In the genomic region with DNA sequence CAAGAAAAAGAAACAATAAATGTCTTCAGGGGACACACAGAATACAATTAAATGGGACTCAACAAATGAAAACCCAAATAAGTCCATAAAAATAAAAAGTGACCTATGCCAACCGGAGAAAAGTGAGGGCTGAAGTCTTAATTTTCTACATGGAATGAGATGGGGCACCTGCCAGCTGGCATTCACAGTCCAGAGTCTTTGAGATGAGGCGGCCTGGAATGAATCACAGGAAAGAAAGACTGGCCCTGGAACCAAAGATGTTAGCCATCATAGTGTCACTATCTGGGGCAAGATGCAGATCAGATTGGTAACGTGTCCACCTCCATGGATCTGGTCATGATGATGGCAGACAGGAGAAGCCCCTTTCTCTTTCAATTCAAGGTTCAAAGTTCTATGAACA, we compare ENCODE assay signal across 17 mouse cellular contexts. TPM values are rescaled to one million over a fixed set of nuclear protein-coding genes. Genes with fewer than 3 reads are reported as not detected.
A peak's percentile ranks its signal among the peaks of the same experiment; 100 is the strongest.
DNase-seq lines count a peak whose midpoint lies in the region; ATAC-seq lines count a peak whose summit lies in the region.
"Had no signal": no experiment of that assay in that cellular context is flagged by ENCODE, and none has a peak within 500 bp of the region (broad histone marks: within the 10 kb centered on the region; RNA-seq: fewer than 3 reads in every experiment).

No protein-coding gene starts in this region.

- H3K27me3 ChIP-seq in heart, embryonic 12.5 days (replicated peaks), result no peaks in the 10 kb centered on the region
- H3K27me3 ChIP-seq: hindbrain, embryonic 13.5 days had no signal

- H3K4me1 ChIP-seq in heart, embryonic 12.5 days (replicated peaks), result peaks cover 62% of the 10 kb centered on the region

- no peaks in the 10 kb centered on the region for H3K36me3 ChIP-seq in heart, embryonic 12.5 days
- H3K36me3 ChIP-seq: forebrain, embryonic 10.5 days; hindbrain, embryonic 13.5 days had no signal

- WGBS in heart, embryonic 12.5 days, result 87% methylated on average over 3 of the region's 3 CpGs

- H3K4me2 ChIP-seq in heart, embryonic 12.5 days, result no peak overlapping the region
- H3K4me2 ChIP-seq: hindbrain, embryonic 13.5 days; midbrain, embryonic 11.5 days had no signal

- ATAC-seq in heart, embryonic 12.5 days (ENCODE audit: insufficient number of reproducible peaks, low FRiP score), result no peak
- ATAC-seq: inflammation-experienced regulatory T-cells, adult 6 months; lung, postnatal 0 days had no signal

- H3K4me3 ChIP-seq in heart, embryonic 12.5 days, result no peak overlapping the region
- H3K4me3 ChIP-seq: forebrain, embryonic 10.5 days; hindbrain, embryonic 13.5 days had no signal

- peak overlapping the region; percentile 89 for H3K27ac ChIP-seq in heart, embryonic 12.5 days (ENCODE audit: poor library complexity, severe bottlenecking)
- H3K27ac ChIP-seq: forebrain, embryonic 10.5 days; hindbrain, embryonic 13.5 days had no signal

- DNase-seq in heart, adult 8-10 months (ENCODE audit: low spot score), result no peak
- peak; percentile 44 for DNase-seq in kidney, adult 18-20 months
- DNase-seq in kidney, postnatal 4 days, result no peak
- DNase-seq in kidney, adult 9 months, result peak; percentile 81
- peak; percentile 64 to 66 for DNase-seq in kidney, postnatal 25 days
- no peak for DNase-seq in urinary bladder, postnatal 10 days (ENCODE audit: low spot score)
- DNase-seq: adrenal gland, adult 2 months; cerebellum, adult 11 months; liver; right cerebral cortex, postnatal 4 days had no signal

- no peaks in the 10 kb centered on the region for H3K9me3 ChIP-seq in heart, embryonic 12.5 days (replicated peaks)
- H3K9me3 ChIP-seq: forebrain, embryonic 10.5 days; hindbrain, embryonic 13.5 days had no signal

- no peak overlapping the region for H3K9ac ChIP-seq in heart, embryonic 12.5 days
- H3K9ac ChIP-seq: hindbrain, embryonic 13.5 days had no signal

RNA-seq across cellular contexts. Expression of a gene that starts 50.5 kb away (rescaled TPM):
- 13.6 and 14.0 TPM in 2 replicates for polyA plus RNA-seq in heart, embryonic 12.5 days (2016; fragmentation: Nextera tagmentation; extraction: Ambion mirVana)
- 10 to 100 TPM; 25.9 to 30.4 (median 28.3) TPM for total RNA-seq in heart, adult 8-10 months (2022)
- total RNA-seq: granulocyte monocyte progenitor cell, adult 5-6 weeks had no signal
- polyA plus RNA-seq: inflammation-experienced regulatory T-cells, adult 6 months had no signal

Comparison
In these comparisons a context has a peak if more than half of its experiments do, and no peak if none do; other contexts are left out.
1. DNase-seq: peak in kidney, adult 18-20 months (single experiment), kidney, adult 9 months (single experiment) and kidney, postnatal 25 days (2 of 2); none in heart, adult 8-10 months (single experiment), kidney, postnatal 4 days (0 of 2) and urinary bladder, postnatal 10 days (single experiment).